Mouse (Mus musculus) cerebellum, adult 18-20 months (tissue): ENCODE measurements around the gene Esp1.
"Not testable (repeated sequence)": the region's sequence is repeated elsewhere in the genome, so short reads cannot be mapped to it uniquely, and the experiment has no call there.

Experiments
- DNase-seq, 2 experiments: peaks; one replicate each; pipeline ENCODE4 v3.0.0; 2021

Gene Esp1

GRCm38 (mm10) chr17:40726820-40727219 is at the start of gene Esp1:
Esp1 (plus strand) TSS chr17:40727120.
- no peak for DNase-seq

GRCm38 (mm10) chr17:40716273-40716672 is 10.6 kb upstream of the Esp1 start:
- DNase-seq: no peak

- DNase-seq: not testable (repeated sequence)
Observed at GRCm38 (mm10) chr17:40717055-40717454, 9.9 kb upstream of the Esp1 start.

- DNase-seq: no peak
Observed at GRCm38 (mm10) chr17:40731296-40731695, 4.4 kb downstream of the Esp1 start.

- DNase-seq: no peak
Observed at GRCm38 (mm10) chr17:40731724-40732123, 4.8 kb downstream of the Esp1 start.

GRCm38 (mm10) chr17:40763662-40764061 is 36.7 kb downstream of the Esp1 start:
- no peak for DNase-seq

- DNase-seq: no peak
Observed at GRCm38 (mm10) chr17:40767120-40767519, 40.2 kb downstream of the Esp1 start.
